Mouse (Mus musculus): ENCODE measurements at regions not wholly inside any gene's neighbourhood (a gene's known extent, or its start where the extent isn't known, plus 50 kb on each side); places are given as distances from the start of the nearest gene placed in this dataset. TPM values are rescaled to one million over a fixed set of nuclear protein-coding genes. Genes with fewer than 3 reads are reported as not detected.
A peak's percentile ranks its signal among the peaks of the same experiment; 100 is the strongest.

DNA sequence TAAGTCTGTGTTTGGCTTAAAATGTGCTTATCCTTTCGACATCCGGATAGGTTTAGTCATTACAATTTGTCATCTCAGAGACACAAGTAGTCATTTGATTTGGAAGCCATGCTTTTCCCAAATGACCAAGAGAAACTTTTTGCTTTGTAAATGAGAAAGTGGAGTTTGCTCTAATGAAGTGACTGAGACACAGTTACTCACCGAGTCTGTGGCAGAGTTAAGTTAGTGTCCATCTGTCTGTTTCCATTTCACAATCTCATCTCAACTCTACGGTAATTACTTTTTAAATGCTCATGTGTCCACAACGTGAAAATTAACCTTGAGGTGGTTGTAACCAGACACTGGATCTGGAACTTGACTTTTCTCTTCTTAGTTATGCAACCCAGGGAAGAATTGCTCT, 59.2 kb upstream of the Mpdz start:
- H3K36me3 ChIP-seq (ENCODE audit: control insufficient read depth, insufficient read depth, low read length): no peaks in the 10 kb centered on the region
- H3K9me3 ChIP-seq (ENCODE audit: control insufficient read depth, low read length): no peaks in the 10 kb centered on the region
- no peaks in the 10 kb centered on the region for H3K27me3 ChIP-seq (ENCODE audit: control insufficient read depth, insufficient read depth, low read length)
- no peaks in the 10 kb centered on the region for H3K4me1 ChIP-seq (ENCODE audit: control insufficient read depth, insufficient read depth, low read length)
- H3K4me3 ChIP-seq (ENCODE audit: low read depth, low read length): no peak overlapping the region
- no peak for ATAC-seq (ENCODE audit: insufficient read depth, low FRiP score, low TSS enrichment)
- no peak overlapping the region for H3K9ac ChIP-seq (ENCODE audit: low read length)
- DNase-seq (ENCODE audit: low spot score): no peak
- 74% methylated on average over 5 of the region's 5 CpGs for WGBS
- no peak overlapping the region for H3K27ac ChIP-seq (ENCODE audit: low read depth, low read length)
- no peak overlapping the region for H3K4me2 ChIP-seq (ENCODE audit: low read depth)

DNA sequence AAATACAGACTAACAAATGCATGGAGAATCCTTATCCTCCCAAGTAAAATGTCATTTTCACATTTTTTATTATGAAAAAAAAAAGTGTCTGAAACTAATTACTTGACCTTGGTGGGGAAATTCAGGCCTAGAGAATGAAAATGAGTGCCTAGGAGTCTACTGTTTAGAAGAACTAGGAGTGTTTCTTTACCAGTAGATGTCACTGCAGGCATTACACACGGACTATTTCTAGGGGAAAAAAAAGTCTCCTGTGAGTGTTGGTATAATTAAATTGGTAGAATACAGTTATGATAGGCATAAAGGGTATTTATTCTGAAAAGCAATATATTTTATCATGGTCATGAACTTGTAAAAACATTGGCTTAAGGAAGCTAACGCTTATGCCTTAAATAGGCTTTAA, 55.5 kb upstream of the Mpdz start:
- Histone ChIP-seq H3K27ac (ENCODE audit: low read depth, low read length) (no peak overlapping the region), H3K36me3 (ENCODE audit: control insufficient read depth, insufficient read depth, low read length) (no peaks in the 10 kb centered on the region), H3K4me1 (ENCODE audit: control insufficient read depth, insufficient read depth, low read length) (no peaks in the 10 kb centered on the region), H3K4me2 (ENCODE audit: low read depth) (no peak overlapping the region), H3K9ac (ENCODE audit: low read length) (no peak overlapping the region), H3K27me3 (ENCODE audit: control insufficient read depth, insufficient read depth, low read length) (no peaks in the 10 kb centered on the region), H3K4me3 (ENCODE audit: low read depth, low read length) (no peak overlapping the region), H3K9me3 (ENCODE audit: control insufficient read depth, low read length) (no peaks in the 10 kb centered on the region)
- WGBS: 51% methylated on average over 2 of the region's 2 CpGs
- ATAC-seq (ENCODE audit: insufficient read depth, low FRiP score, low TSS enrichment) (no peak), DNase-seq (ENCODE audit: low spot score) (peak; percentile 13)

DNA sequence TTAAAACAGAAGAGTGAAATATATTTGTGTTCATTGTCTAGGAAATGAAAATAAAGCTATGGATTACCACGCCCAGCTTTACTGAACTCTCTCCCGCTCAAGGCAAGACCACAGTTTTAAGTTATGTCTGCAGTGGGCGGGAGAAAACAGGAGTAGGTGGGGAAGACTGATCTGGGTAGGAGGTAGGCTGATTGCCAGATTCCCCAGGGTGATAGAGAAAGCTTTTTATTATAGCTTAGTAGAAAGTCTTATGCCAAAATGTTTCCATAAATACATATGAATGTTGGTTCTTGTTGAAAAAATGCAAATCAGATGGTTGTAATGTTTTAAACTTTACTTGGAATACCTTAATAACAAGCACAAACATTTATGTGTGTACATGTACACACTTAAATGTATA, 50.2 kb upstream of the Mpdz start:
- no peak overlapping the region for H3K4me2 ChIP-seq (ENCODE audit: low read depth)
- 90% methylated on average over 3 of the region's 3 CpGs for WGBS
- no peak for DNase-seq (ENCODE audit: low spot score)

More for the DNA sequence above, 50.2 kb upstream of the Mpdz start:
- Histone ChIP-seq H3K36me3 (ENCODE audit: control insufficient read depth, insufficient read depth, low read length) (no peaks in the 10 kb centered on the region), H3K4me1 (ENCODE audit: control insufficient read depth, insufficient read depth, low read length) (no peaks in the 10 kb centered on the region), H3K9ac (ENCODE audit: low read length) (no peak overlapping the region), H3K9me3 (ENCODE audit: control insufficient read depth, low read length) (no peaks in the 10 kb centered on the region), H3K27me3 (ENCODE audit: control insufficient read depth, insufficient read depth, low read length) (no peaks in the 10 kb centered on the region), H3K27ac (ENCODE audit: low read depth, low read length) (no peak overlapping the region), H3K4me3 (ENCODE audit: low read depth, low read length) (no peak overlapping the region)
- ATAC-seq (ENCODE audit: insufficient read depth, low FRiP score, low TSS enrichment): no peak

Small RNAs in the stretch of these regions (microRNA-seq; reads per million reads assigned to microRNA genes)
- not detected for gene Gm22402

All from neural tube, embryonic 11.5 days (tissue).